Mouse (Mus musculus) olfactory bulb, adult 2 months (tissue): ENCODE results near the gene Pafah1b1.

ENCODE experiments used
- CTCF ChIP-seq: fragments of 200-500 bp; IDR thresholded peaks from 2 replicates; pipeline ENCODE4 v1.5.1; 2012; ENCODE audit warnings: low read depth, mild to moderate bottlenecking, low read length, moderate library complexity; ENCODE audit not compliant: insufficient read depth
- POLR2A ChIP-seq: fragments of 200-500 bp; IDR thresholded peaks from 2 replicates; pipeline ENCODE4 v1.6.1; 2012; ENCODE audit warnings: mild to moderate bottlenecking, low read depth, low read length, moderate library complexity; ENCODE audit not compliant: insufficient read depth

DNA sequence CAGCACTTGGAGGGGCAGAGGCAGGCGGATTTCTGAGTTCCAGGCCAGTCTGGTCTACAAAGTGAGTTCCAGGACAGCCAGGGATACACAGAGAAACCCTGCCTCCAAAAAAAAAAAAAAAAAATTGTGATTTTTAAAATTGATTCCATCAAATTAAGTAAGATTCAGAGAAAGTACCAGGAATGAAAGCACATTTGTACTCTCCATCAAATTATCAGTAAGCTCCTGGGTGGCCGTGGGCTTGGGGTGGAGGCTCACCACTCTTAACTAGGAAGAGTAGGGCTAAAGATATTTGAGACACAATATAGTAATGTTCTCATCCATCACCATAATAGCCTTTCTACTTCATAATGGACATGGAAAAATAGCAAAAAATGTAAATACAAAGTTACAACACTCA, 3.3 kb downstream of the Pafah1b1 start:
- TF ChIP-seq POLR2A (no peak), CTCF (no peak)
